Mouse (Mus musculus) testis, adult 2 months (tissue): ENCODE measurements around the gene Ribc2. TPM values are rescaled to one million over a fixed set of nuclear protein-coding genes. Genes with fewer than 3 reads are reported as not detected.

Experiments used
- H3K27ac ChIP-seq: fragments of 200-500 bp; 2 replicates; pipeline ENCODE4 v1.5.1; 2012; ENCODE audit warnings: low read depth, low read length; ENCODE audit not compliant: control insufficient read depth, insufficient read depth
- H3K27me3 ChIP-seq: fragments of 200-500 bp; 2 replicates; pipeline ENCODE4 v1.6.1; 2012; ENCODE audit warnings: mild to moderate bottlenecking, low read length, moderate library complexity; ENCODE audit not compliant: control insufficient read depth, insufficient read depth
- H3K36me3 ChIP-seq: fragments of 200-500 bp; 2 replicates; pipeline ENCODE4 v1.6.1; 2012; ENCODE audit warnings: mild to moderate bottlenecking, low read length; ENCODE audit not compliant: control insufficient read depth, insufficient read depth
- H3K4me1 ChIP-seq: fragments of 200-500 bp; 2 replicates; pipeline ENCODE4 v1.6.1; 2012; ENCODE audit warnings: low read length; ENCODE audit not compliant: control insufficient read depth, insufficient read depth
- H3K4me3 ChIP-seq: fragments of 200-500 bp; 2 replicates; pipeline ENCODE4 v1.5.1; 2012; ENCODE audit warnings: low read depth, mild to moderate bottlenecking, low read length, moderate library complexity, mixed read lengths; ENCODE audit not compliant: control insufficient read depth
- CTCF ChIP-seq: fragments of 200-500 bp; IDR thresholded peaks from 2 replicates; pipeline ENCODE4 v1.5.1; 2012; ENCODE audit warnings: low read depth, mild to moderate bottlenecking, inconsistent platforms, low read length, moderate library complexity; ENCODE audit not compliant: control insufficient read depth, insufficient read depth, insufficient replicate concordance
- POLR2A ChIP-seq: fragments of 200-500 bp; IDR thresholded peaks from 2 replicates; pipeline ENCODE4 v1.6.1; 2012; ENCODE audit warnings: low read depth, mild to moderate bottlenecking, inconsistent platforms, low read length, moderate library complexity; ENCODE audit not compliant: control insufficient read depth
- polyA plus RNA-seq: library from polyadenylated mRNA; depleted of rRNA; stranded (reverse); fragments of >200 nt; gene quantifications from 2 replicates; pipeline ENCODE4 v1.2.3, GENCODE M21; 2012; rRNA removed

Ribc2 gene
- 29.6 and 31.0 TPM in 2 replicates for polyA plus RNA-seq

GRCm38 (mm10) chr15:85131275-85132192, at the start of gene Ribc2, which contains the start of gene Smc1b:
Gene Ribc2 (plus strand): TSS chr15:85132078.
Gene Smc1b (minus strand): TSS chr15:85131964.
- H3K4me1 ChIP-seq, result peaks cover 2% of the 10 kb centered on the region
- peak within 1 kb of the TSS; percentile 99 for H3K4me3 ChIP-seq
- H3K36me3 ChIP-seq, result peaks cover 7% of the 10 kb centered on the region
- H3K27me3 ChIP-seq, result no peaks in the 10 kb centered on the region
- TF ChIP-seq CTCF, result no peak
- peak; percentile 23; the same call in 1 of the 2 replicates for TF ChIP-seq POLR2A
- H3K27ac ChIP-seq, result peak within 1 kb of the TSS; percentile 91

GRCm38 (mm10) chr15:85085641-85086040, 46.2 kb upstream of the Ribc2 start:
- no peaks in the 10 kb centered on the region for H3K4me1 ChIP-seq
- H3K27me3 ChIP-seq, result no peaks in the 10 kb centered on the region
- H3K36me3 ChIP-seq, result no peaks in the 10 kb centered on the region
- TF ChIP-seq CTCF (no peak), POLR2A (no peak)
- no peak overlapping the region for H3K4me3 ChIP-seq
- H3K27ac ChIP-seq, result no peak overlapping the region

- H3K4me1 ChIP-seq, result peaks cover 2% of the 10 kb centered on the region
- peaks cover 8% of the 10 kb centered on the region for H3K36me3 ChIP-seq
- H3K27ac ChIP-seq, result peak overlapping the region; percentile 90
- TF ChIP-seq POLR2A, result no peak
- TF ChIP-seq CTCF, result no peak
- peak overlapping the region; percentile 99 for H3K4me3 ChIP-seq
- no peaks in the 10 kb centered on the region for H3K27me3 ChIP-seq
These were observed 279 bp downstream of the Ribc2 start for GRCm38 (mm10) chr15:85132193-85132520.

GRCm38 (mm10) chr15:85135143-85135542, 3.3 kb downstream of the Ribc2 start:
- H3K27ac ChIP-seq, result no peak overlapping the region
- peaks cover 8% of the 10 kb centered on the region for H3K36me3 ChIP-seq
- no peak for TF ChIP-seq POLR2A
- TF ChIP-seq CTCF, result no peak
- no peak overlapping the region; the same call in 1 of the 2 replicates for H3K4me3 ChIP-seq
- no peaks in the 10 kb centered on the region for H3K27me3 ChIP-seq
- H3K4me1 ChIP-seq, result peaks cover 2% of the 10 kb centered on the region

GRCm38 (mm10) chr15:85141290-85141689, 9.4 kb downstream of the Ribc2 start:
- no peak overlapping the region for H3K4me3 ChIP-seq
- H3K27me3 ChIP-seq, result no peaks in the 10 kb centered on the region
- H3K27ac ChIP-seq, result no peak overlapping the region
- no peaks in the 10 kb centered on the region for H3K4me1 ChIP-seq
- peaks cover 4% of the 10 kb centered on the region for H3K36me3 ChIP-seq
- TF ChIP-seq POLR2A, result no peak
- TF ChIP-seq CTCF, result no peak

GRCm38 (mm10) chr15:85142441-85142840, 10.6 kb downstream of the Ribc2 start:
- H3K4me3 ChIP-seq, result no peak overlapping the region
- H3K36me3 ChIP-seq, result no peaks in the 10 kb centered on the region; the same call in 1 of the 2 replicates
- H3K27ac ChIP-seq, result no peak overlapping the region
- TF ChIP-seq CTCF (no peak), POLR2A (no peak)
- no peaks in the 10 kb centered on the region for H3K27me3 ChIP-seq
- no peaks in the 10 kb centered on the region for H3K4me1 ChIP-seq

GRCm38 (mm10) chr15:85143161-85143560, 11.3 kb downstream of the Ribc2 start:
- Histone ChIP-seq H3K36me3 (no peaks in the 10 kb centered on the region; the same call in 1 of the 2 replicates), H3K27me3 (no peaks in the 10 kb centered on the region), H3K4me3 (no peak overlapping the region), H3K27ac (no peak overlapping the region), H3K4me1 (no peaks in the 10 kb centered on the region)
- TF ChIP-seq CTCF, result no peak
- TF ChIP-seq POLR2A, result no peak

GRCm38 (mm10) chr15:85143747-85144146, 11.9 kb downstream of the Ribc2 start:
- Histone ChIP-seq H3K36me3 (no peaks in the 10 kb centered on the region; the same call in 1 of the 2 replicates), H3K4me3 (no peak overlapping the region), H3K27me3 (no peaks in the 10 kb centered on the region), H3K4me1 (no peaks in the 10 kb centered on the region), H3K27ac (no peak overlapping the region)
- no peak for TF ChIP-seq POLR2A
- TF ChIP-seq CTCF, result peak; percentile 24; the same call in 1 of the 2 replicates
